Mouse (Mus musculus) limb, embryonic 10.5 days (tissue): ENCODE data around the gene Pgap1. TPM values are rescaled to one million over a fixed set of nuclear protein-coding genes. Genes with fewer than 3 reads are reported as not detected.
A peak's percentile ranks its signal among the peaks of the same experiment; 100 is the strongest.

Source experiments
- DNase-seq: peaks from one replicate; pipeline ENCODE4 v3.0.0-alpha.2; 2017; ENCODE audit warnings: low spot score
- H3K27ac ChIP-seq: fragments of 300-500 bp; sonication (generic); 2 replicates; pipeline ENCODE4 v1.5.1; 2016; ENCODE audit warnings: mild to moderate bottlenecking
- H3K27me3 ChIP-seq: fragments of 300-500 bp; sonication (generic); 2 replicates; pipeline ENCODE4 v1.6.1; 2016; ENCODE audit warnings: low read depth, mild to moderate bottlenecking; ENCODE audit not compliant: poor library complexity, severe bottlenecking
- H3K36me3 ChIP-seq: fragments of 300-500 bp; sonication (generic); 2 replicates; pipeline ENCODE4 v1.6.1; 2016; ENCODE audit warnings: mild to moderate bottlenecking, moderate library complexity
- H3K4me1 ChIP-seq: fragments of 300-500 bp; sonication (generic); 2 replicates; pipeline ENCODE4 v1.6.1; 2016
- H3K4me3 ChIP-seq: fragments of 300-500 bp; sonication (generic); 2 replicates; pipeline ENCODE4 v1.5.1; 2016; ENCODE audit warnings: mild to moderate bottlenecking, moderate library complexity
- H3K9me3 ChIP-seq: fragments of 300-500 bp; sonication (generic); replicated peaks from 2 replicates; pipeline ENCODE4 v1.6.1; 2016; ENCODE audit warnings: mild to moderate bottlenecking
- WGBS: fragments of 180-500 bp; shearing (Covaris S2); methylation state at CpG from one replicate; pipeline ENCODE4 v1.1.7; 2016; 5-methylcytosine and 5-hydroxymethylcytosine counted together
- polyA plus RNA-seq: library from polyadenylated mRNA; unstranded; fragments of >200 nt; fragmentation: Nextera tagmentation; extraction: Ambion mirVana; gene quantifications from 2 replicates; pipeline ENCODE4 v1.2.1, GENCODE M21; 2016

The Pgap1 gene
- polyA plus RNA-seq, 1 experiment from 2014 or later: 3.6 TPM

DNA sequence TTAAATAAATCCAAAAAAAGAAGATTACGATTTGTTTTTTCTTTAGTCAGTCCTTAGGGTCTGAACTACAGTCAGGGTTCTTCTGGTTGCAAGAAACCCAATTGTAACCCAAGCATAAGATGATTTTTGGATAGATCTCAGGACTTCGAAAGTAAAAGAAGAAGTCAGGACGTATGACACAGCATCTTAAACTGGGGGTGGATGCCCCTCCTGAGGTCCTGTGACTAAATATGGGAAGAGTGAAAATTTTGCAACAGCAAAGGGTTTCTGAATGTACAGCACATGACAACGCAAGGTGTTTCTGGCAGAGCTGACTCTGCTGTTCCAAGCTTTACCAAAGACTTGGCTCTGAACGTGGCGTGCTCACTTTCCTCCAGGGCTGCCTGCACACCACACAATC lies 6.4 kb upstream of the Pgap1 start:
- H3K9me3 ChIP-seq: no peaks in the 10 kb centered on the region
- H3K27me3 ChIP-seq: no peaks in the 10 kb centered on the region
- H3K36me3 ChIP-seq: no peaks in the 10 kb centered on the region
- no peaks in the 10 kb centered on the region for H3K4me1 ChIP-seq
- H3K4me3 ChIP-seq: no peak overlapping the region
- H3K27ac ChIP-seq: no peak overlapping the region
- 93% methylated on average over 6 of the region's 6 CpGs for WGBS
- DNase-seq: no peak

- Histone ChIP-seq H3K4me3 (peak overlapping the region; percentile 76), H3K4me1 (peaks cover 6% of the 10 kb centered on the region; the same call in 1 of the 2 replicates), H3K9me3 (no peaks in the 10 kb centered on the region), H3K36me3 (no peaks in the 10 kb centered on the region), H3K27me3 (0 out of 2 replicates have a peak, but pooled peaks cover 3% of the 10 kb centered on the region), H3K27ac (peak overlapping the region; percentile 86)
- 5% methylated on average over 18 of the region's 18 CpGs for WGBS
- no peak for DNase-seq
Observed at GRCm38 (mm10) chr1:54556586-54557221, 780 bp downstream of the Pgap1 start.

DNA sequence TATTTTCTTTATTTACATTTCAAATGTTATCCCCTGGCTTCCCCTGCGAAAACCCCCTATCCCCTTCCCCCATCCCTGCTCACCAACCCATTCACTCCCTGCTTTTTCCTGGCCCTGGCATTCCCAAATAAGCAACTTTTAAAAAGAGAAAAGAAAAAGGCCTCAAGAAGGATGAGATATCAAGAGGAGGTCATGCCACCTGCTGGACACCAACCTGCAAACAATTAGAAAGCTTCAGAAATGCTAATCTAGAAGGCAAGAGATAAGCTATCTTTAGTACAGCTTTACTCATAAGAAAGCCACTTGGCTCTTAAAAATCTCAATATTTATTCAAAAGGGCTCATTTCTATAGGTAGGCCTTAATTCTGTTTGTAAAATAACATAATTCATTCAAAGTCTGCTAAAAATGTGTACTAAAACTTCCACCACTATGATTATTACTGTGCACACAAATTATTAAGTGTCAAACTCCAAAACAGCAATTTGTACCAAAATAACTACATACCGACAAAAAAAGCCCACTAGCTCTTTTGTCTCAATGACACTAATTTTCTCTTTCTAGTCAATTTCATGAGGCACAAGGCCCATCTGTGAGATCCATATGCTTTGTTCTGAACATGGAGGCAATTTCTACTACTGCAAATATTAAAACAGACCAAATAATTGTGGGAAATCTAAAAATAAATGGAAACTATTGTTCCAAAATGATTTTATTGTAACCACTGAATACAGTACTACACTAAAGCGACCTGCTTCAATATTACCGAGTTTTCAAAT lies 1.9 kb downstream of the Pgap1 start:
- H3K27ac ChIP-seq: no peak overlapping the region
- H3K36me3 ChIP-seq: no peaks in the 10 kb centered on the region
- no peak for DNase-seq
- H3K9me3 ChIP-seq: no peaks in the 10 kb centered on the region
- H3K27me3 ChIP-seq: 0 out of 2 replicates have a peak, but pooled peaks cover 3% of the 10 kb centered on the region
- peaks cover 6% of the 10 kb centered on the region; the same call in 1 of the 2 replicates for H3K4me1 ChIP-seq
- WGBS: 49% methylated on average over 4 of the region's 4 CpGs
- H3K4me3 ChIP-seq: no peak overlapping the region

- Histone ChIP-seq H3K4me1 (peaks cover 6% of the 10 kb centered on the region; the same call in 1 of the 2 replicates), H3K9me3 (no peaks in the 10 kb centered on the region), H3K27me3 (0 out of 2 replicates have a peak, but pooled peaks cover 3% of the 10 kb centered on the region), H3K4me3 (no peak overlapping the region), H3K27ac (no peak overlapping the region), H3K36me3 (no peaks in the 10 kb centered on the region)
- no peak for DNase-seq
- WGBS: 92% methylated on average over 2 of the region's 2 CpGs
Observed at GRCm38 (mm10) chr1:54552621-54553020, 4.9 kb downstream of the Pgap1 start.

DNA sequence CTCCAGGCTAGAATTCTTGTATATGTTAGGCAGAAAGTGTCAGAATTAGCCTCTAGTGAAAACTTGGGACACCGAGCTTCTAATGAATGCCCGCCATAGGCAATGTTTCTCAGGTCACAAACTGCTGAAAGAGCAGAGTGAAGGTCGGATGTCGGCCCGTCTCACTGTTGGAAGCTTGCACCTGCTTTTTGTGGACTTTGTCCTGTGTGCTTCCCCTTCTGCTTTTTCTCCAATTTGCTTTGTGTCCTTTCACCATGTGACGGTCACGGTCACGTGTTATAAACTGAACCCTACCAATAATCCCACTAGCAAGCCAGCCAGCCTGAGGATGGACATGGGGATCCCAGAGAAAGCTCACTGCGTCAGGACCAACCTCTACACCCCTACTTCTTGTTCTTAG lies 12.3 kb downstream of the Pgap1 start:
- H3K27me3 ChIP-seq: no peaks in the 10 kb centered on the region
- no peak for DNase-seq
- no peak overlapping the region for H3K27ac ChIP-seq
- H3K36me3 ChIP-seq: 0 out of 2 replicates have a peak, but pooled peaks cover 3% of the 10 kb centered on the region
- no peak overlapping the region for H3K4me3 ChIP-seq
- no peaks in the 10 kb centered on the region for H3K9me3 ChIP-seq
- H3K4me1 ChIP-seq: no peaks in the 10 kb centered on the region
- WGBS: 96% methylated on average over 9 of the region's 9 CpGs

GRCm38 (mm10) chr1:54542920-54543319 lies 14.6 kb downstream of the Pgap1 start:
- DNase-seq: no peak
- H3K4me3 ChIP-seq: no peak overlapping the region
- H3K9me3 ChIP-seq: no peaks in the 10 kb centered on the region
- H3K27ac ChIP-seq: no peak overlapping the region
- WGBS: 86% methylated on average over 2 of the region's 2 CpGs
- no peaks in the 10 kb centered on the region for H3K4me1 ChIP-seq
- 0 out of 2 replicates have a peak, but pooled peaks cover 11% of the 10 kb centered on the region for H3K36me3 ChIP-seq
- no peaks in the 10 kb centered on the region for H3K27me3 ChIP-seq

DNA sequence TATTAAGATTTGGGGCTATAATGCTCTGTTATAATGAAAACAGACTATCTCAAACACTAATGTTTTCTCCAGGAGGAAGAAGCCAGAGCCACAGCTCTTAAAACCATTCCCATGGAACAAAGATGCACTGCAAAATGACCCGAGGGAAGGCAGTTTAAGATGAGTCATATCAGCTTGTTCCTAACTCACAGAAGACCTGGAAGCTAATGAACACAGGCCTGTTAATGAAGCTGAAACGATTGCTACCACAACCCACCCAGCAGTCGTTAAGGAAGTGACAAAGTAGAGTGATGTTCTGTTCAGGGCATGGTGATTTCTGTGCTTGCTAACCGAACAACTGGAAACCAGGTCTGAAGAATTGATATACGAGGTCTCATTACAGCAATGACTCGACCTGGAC lies 26.3 kb downstream of the Pgap1 start:
- no peaks in the 10 kb centered on the region for H3K27me3 ChIP-seq
- H3K9me3 ChIP-seq: no peaks in the 10 kb centered on the region
- H3K36me3 ChIP-seq: no peaks in the 10 kb centered on the region
- DNase-seq: no peak
- H3K4me1 ChIP-seq: no peaks in the 10 kb centered on the region
- WGBS: 65% methylated on average over 6 of the region's 6 CpGs
- no peak overlapping the region for H3K27ac ChIP-seq
- no peak overlapping the region for H3K4me3 ChIP-seq

GRCm38 (mm10) chr1:54523717-54524116 lies 33.8 kb downstream of the Pgap1 start:
- Histone ChIP-seq H3K9me3 (no peaks in the 10 kb centered on the region), H3K27ac (no peak overlapping the region), H3K4me3 (no peak overlapping the region), H3K36me3 (no peaks in the 10 kb centered on the region), H3K27me3 (no peaks in the 10 kb centered on the region), H3K4me1 (no peaks in the 10 kb centered on the region)
- 87% methylated on average over 2 of the region's 2 CpGs for WGBS
- DNase-seq: no peak

DNA sequence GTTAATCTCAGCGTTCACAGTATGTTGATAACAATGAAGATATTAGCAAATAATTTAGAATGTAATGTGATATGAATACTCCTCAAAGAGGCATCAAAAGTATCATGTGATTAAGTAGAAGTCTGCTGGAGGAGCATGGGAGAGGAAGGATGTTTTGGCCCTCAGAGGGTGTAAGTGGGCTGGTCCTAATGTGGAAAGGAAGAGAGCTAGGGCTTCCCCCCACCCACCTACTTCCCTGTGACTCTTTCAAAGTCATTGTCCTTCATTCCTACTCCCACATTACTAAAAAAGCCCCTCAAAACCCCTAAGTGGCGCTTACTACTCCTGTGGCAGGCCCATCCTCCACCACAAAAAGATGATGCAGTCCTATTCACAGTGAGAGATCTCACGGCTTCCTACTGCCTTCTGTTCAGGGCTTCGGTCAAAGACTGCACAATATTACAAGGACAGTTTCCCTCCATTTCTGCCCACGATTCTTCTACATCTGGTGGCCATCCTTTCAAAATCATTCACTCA lies 37.4 kb downstream of the Pgap1 start:
- H3K27ac ChIP-seq: no peak overlapping the region
- no peaks in the 10 kb centered on the region for H3K36me3 ChIP-seq
- H3K4me1 ChIP-seq: no peaks in the 10 kb centered on the region
- DNase-seq: no peak
- H3K9me3 ChIP-seq: no peaks in the 10 kb centered on the region
- 95% methylated on average over 5 of the region's 5 CpGs for WGBS
- no peak overlapping the region for H3K4me3 ChIP-seq
- H3K27me3 ChIP-seq: no peaks in the 10 kb centered on the region

DNA sequence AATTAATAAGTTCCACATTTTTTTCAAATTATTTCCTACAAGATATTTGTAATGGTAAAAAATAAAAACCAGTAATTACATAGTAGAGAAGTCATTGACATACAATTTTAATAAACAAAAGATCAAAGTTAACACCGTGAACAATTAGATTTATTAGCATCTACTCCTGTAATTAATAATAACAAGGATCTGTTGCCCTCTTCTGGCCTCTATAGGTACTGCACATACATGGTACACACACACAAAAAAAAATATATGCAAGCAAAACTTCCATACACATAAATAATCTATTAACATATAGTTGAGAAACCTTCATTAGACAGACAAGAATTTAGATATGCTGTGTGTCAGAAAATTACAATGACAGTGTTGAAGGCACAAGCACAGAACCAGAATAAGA lies 43.6 kb downstream of the Pgap1 start:
- Histone ChIP-seq H3K4me3 (no peak overlapping the region), H3K36me3 (no peaks in the 10 kb centered on the region), H3K27me3 (no peaks in the 10 kb centered on the region), H3K4me1 (no peaks in the 10 kb centered on the region), H3K9me3 (no peaks in the 10 kb centered on the region), H3K27ac (no peak overlapping the region)
- DNase-seq: no peak
- 87% methylated on average over 1 of the region's 1 CpGs for WGBS

DNA sequence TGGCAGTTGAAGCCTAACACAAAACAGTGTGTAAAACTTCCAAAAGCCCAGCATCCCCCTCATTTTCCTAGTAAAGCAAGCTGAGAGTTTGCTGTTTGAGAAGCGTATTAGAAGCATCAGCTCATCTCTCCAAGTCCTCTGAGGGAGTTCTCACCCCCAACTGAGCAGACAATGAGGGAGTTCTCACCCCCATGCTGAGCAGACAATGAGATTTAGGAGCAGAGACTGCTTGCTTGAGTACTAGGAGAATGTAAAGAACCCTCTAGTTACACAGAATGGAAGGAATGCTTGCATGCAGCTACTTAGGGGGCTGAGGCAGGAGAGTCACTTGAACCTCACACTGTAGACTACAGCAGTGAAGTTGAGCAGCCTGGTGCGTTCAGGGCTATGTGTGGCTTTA lies 59.0 kb downstream of the Pgap1 start:
- Histone ChIP-seq H3K27me3 (no peaks in the 10 kb centered on the region), H3K9me3 (no peaks in the 10 kb centered on the region), H3K36me3 (no peaks in the 10 kb centered on the region), H3K4me3 (no peak overlapping the region), H3K4me1 (no peaks in the 10 kb centered on the region), H3K27ac (no peak overlapping the region)
- no peak for DNase-seq
- WGBS: 76% methylated on average over 2 of the region's 2 CpGs

DNA sequence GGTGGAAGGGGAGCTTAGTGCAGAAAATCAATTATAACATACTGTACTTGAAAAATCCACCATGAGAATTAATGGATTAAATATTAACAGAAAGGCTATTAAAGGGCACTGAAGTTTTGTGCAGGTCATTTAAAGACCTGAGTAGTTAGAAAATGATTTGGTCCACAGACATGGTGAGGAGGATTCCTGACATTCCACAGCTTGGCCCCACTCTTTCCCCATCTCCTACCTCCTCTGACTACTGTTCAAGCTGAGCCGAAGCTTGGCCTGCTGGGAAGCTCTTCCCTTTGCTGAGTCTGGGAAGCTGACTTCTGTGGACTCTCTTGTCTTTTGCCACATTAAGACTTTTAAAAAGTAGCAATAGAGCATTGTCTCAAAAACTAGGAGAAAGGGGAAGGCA lies 61.2 kb downstream of the Pgap1 start:
- no peak for DNase-seq
- WGBS: 88% methylated on average over 1 of the region's 1 CpGs
- no peak overlapping the region for H3K4me3 ChIP-seq
- H3K27me3 ChIP-seq: no peaks in the 10 kb centered on the region
- H3K9me3 ChIP-seq: no peaks in the 10 kb centered on the region
- H3K27ac ChIP-seq: no peak overlapping the region
- H3K36me3 ChIP-seq: no peaks in the 10 kb centered on the region
- no peaks in the 10 kb centered on the region for H3K4me1 ChIP-seq

- no peak for DNase-seq
- no peaks in the 10 kb centered on the region for H3K4me1 ChIP-seq
- no peak overlapping the region for H3K4me3 ChIP-seq
- no peak overlapping the region for H3K27ac ChIP-seq
- WGBS: 91% methylated on average over 3 of the region's 3 CpGs
- H3K27me3 ChIP-seq: no peaks in the 10 kb centered on the region
- H3K9me3 ChIP-seq: no peaks in the 10 kb centered on the region
- H3K36me3 ChIP-seq: no peaks in the 10 kb centered on the region
Observed at GRCm38 (mm10) chr1:54493496-54493895, 64.0 kb downstream of the Pgap1 start.
